16 mouse cellular contexts compared by ENCODE assay signal in the genomic region with DNA sequence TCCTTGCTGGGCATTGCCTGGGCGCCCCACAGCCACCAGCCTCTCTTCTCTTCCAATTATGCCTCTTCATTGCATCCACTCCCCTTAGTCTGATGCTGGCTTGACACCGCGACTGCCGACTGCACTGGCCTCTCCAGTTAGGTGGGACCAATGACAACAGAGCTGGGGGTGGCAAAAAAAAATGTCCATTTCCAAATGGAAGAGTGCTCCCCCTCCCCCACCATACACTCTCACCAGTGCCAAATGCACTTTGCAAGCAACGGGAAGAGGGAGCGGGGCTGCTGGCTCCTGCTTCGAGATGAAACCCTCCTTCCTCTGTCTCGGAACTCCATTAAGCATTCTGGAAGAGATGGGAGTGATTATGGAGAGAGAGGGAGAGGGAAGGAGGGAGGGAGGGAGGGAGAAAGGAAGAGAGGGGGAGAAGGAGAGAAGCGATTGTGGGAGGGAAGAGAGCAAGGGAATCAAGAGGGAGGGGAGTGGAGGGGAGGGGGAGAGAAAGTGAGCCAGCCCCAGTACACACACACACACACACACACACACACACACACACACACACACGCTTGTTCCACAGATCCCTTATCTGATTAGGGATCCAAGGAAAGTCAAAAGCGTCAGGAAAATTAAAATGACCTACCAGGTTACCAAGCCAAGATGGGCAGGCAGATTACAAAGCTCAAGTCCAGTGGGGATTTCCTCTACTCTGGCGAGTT. TPM values are rescaled to one million over a fixed set of nuclear protein-coding genes. Genes with fewer than 3 reads are reported as not detected.
A peak's percentile ranks its signal among the peaks of the same experiment; 100 is the strongest.
DNase-seq lines count a peak whose midpoint lies in the region; ATAC-seq and TF ChIP-seq lines count a peak whose summit lies in the region.
"Had no signal": no experiment of that assay in that cellular context is flagged by ENCODE, and none has a peak within 500 bp of the region (broad histone marks: within the 10 kb centered on the region; RNA-seq: fewer than 3 reads in every experiment).

No protein-coding gene starts in this region.

- DNase-seq in frontal cortex, postnatal 10 days (ENCODE audit: low spot score in 2 of 2): peak; percentile 25 to 27
- DNase-seq in frontal cortex, postnatal 25 days (ENCODE audit: low spot score in 2 of 2): no peak
- DNase-seq in brain, embryonic 14.5 days (ENCODE audit: low read depth): peak; percentile 70
- DNase-seq in forebrain, postnatal 0 days: peak; percentile 58
- DNase-seq in heart, postnatal 36 days: no peak
- DNase-seq: cerebellum, adult 9-11 months; heart, postnatal 4 days; lung, postnatal 4 days; thymus, postnatal 36 days had no signal

- H3K4me3 ChIP-seq in forebrain, postnatal 0 days (ENCODE audit: low read depth, low read length): peak overlapping the region; percentile 14; the same call in 1 of the 2 replicates
- H3K4me3 ChIP-seq in midbrain, embryonic 15.5 days: peak overlapping the region; percentile 18
- no peak overlapping the region for H3K4me3 ChIP-seq in heart, embryonic 11.5 days (ENCODE audit: low read depth, low read length)
- H3K4me3 ChIP-seq: limb, embryonic 12.5 days; stomach, embryonic 15.5 days had no signal

- H3K4me1 ChIP-seq in forebrain, postnatal 0 days (ENCODE audit: insufficient read depth): peaks cover 7% of the 10 kb centered on the region; the same call in 1 of the 2 replicates
- peaks cover 12% of the 10 kb centered on the region for H3K4me1 ChIP-seq in midbrain, embryonic 15.5 days
- no peaks in the 10 kb centered on the region for H3K4me1 ChIP-seq in heart, embryonic 11.5 days (ENCODE audit: control insufficient read depth, insufficient read depth, low read length)
- H3K4me1 ChIP-seq: limb, embryonic 12.5 days; stomach, embryonic 15.5 days had no signal

- intact Hi-C loops in heart, postnatal 36 days (cut with DNase I): no loop called here

- ATAC-seq in forebrain, postnatal 0 days: peak; percentile 74
- peak; percentile 77 for ATAC-seq in midbrain, embryonic 15.5 days (replicated peaks)
- ATAC-seq in heart, embryonic 11.5 days (replicated peaks; ENCODE audit: insufficient number of reproducible peaks, low FRiP score, low TSS enrichment): no peak

- no peak for TF ChIP-seq POLR2A in brain, embryonic 14.5 days (IDR thresholded peaks at IDR 0.05; ENCODE audit: borderline replicate concordance, extremely low read depth, insufficient read depth, insufficient read length, poor library complexity, severe bottlenecking)

- no peaks in the 10 kb centered on the region for H3K36me3 ChIP-seq in forebrain, postnatal 0 days (ENCODE audit: insufficient read depth)
- no peaks in the 10 kb centered on the region for H3K36me3 ChIP-seq in midbrain, embryonic 15.5 days (replicated peaks)
- H3K36me3 ChIP-seq in heart, embryonic 11.5 days (ENCODE audit: control insufficient read depth, insufficient read depth, low read length): no peaks in the 10 kb centered on the region
- H3K36me3 ChIP-seq: limb, embryonic 12.5 days; stomach, embryonic 15.5 days had no signal

- TF ChIP-seq CTCF in brain, embryonic 14.5 days (IDR thresholded peaks at IDR 0.05; ENCODE audit: borderline replicate concordance, extremely low read depth, insufficient read depth, insufficient read length): no peak
- TF ChIP-seq CTCF in forebrain, postnatal 0 days (IDR thresholded peaks at IDR 0.05; ENCODE audit: low read depth): no peak

- peak overlapping the region; percentile 37 for H3K9ac ChIP-seq in forebrain, postnatal 0 days
- H3K9ac ChIP-seq in midbrain, embryonic 15.5 days: no peak overlapping the region
- no peak overlapping the region for H3K9ac ChIP-seq in heart, embryonic 11.5 days (ENCODE audit: low read depth, low read length)
- H3K9ac ChIP-seq: limb, embryonic 12.5 days; stomach, embryonic 15.5 days had no signal

- no peaks in the 10 kb centered on the region for H3K27me3 ChIP-seq in forebrain, postnatal 0 days (ENCODE audit: insufficient read depth, low read length)
- H3K27me3 ChIP-seq in midbrain, embryonic 15.5 days (replicated peaks): no peaks in the 10 kb centered on the region
- no peaks in the 10 kb centered on the region for H3K27me3 ChIP-seq in heart, embryonic 11.5 days (ENCODE audit: control insufficient read depth, insufficient read depth, low read length)
- H3K27me3 ChIP-seq: stomach, embryonic 15.5 days had no signal

- no peaks in the 10 kb centered on the region for H3K9me3 ChIP-seq in forebrain, postnatal 0 days (ENCODE audit: low read length)
- H3K9me3 ChIP-seq in midbrain, embryonic 15.5 days: no peaks in the 10 kb centered on the region
- H3K9me3 ChIP-seq in heart, embryonic 11.5 days (replicated peaks; ENCODE audit: control insufficient read depth, low read length): no peaks in the 10 kb centered on the region
- H3K9me3 ChIP-seq: limb, embryonic 12.5 days; stomach, embryonic 15.5 days had no signal

- H3K4me2 ChIP-seq in forebrain, postnatal 0 days (ENCODE audit: low read depth): peak overlapping the region; percentile 40
- peak overlapping the region; percentile 45 for H3K4me2 ChIP-seq in midbrain, embryonic 15.5 days
- H3K4me2 ChIP-seq in heart, embryonic 11.5 days: no peak overlapping the region
- H3K4me2 ChIP-seq: limb, embryonic 12.5 days; stomach, embryonic 15.5 days had no signal

- H3K27ac ChIP-seq in forebrain, postnatal 0 days (ENCODE audit: low read depth, low read length): no peak overlapping the region
- H3K27ac ChIP-seq in midbrain, embryonic 15.5 days: peak overlapping the region; percentile 53
- H3K27ac ChIP-seq in heart, embryonic 11.5 days (ENCODE audit: low read depth, low read length): no peak overlapping the region
- H3K27ac ChIP-seq: limb, embryonic 12.5 days; stomach, embryonic 15.5 days had no signal

- 11% methylated on average over 12 of the region's 12 CpGs for WGBS in forebrain, postnatal 0 days
- 13% methylated on average over 12 of the region's 12 CpGs for WGBS in midbrain, embryonic 15.5 days
- WGBS in heart, embryonic 11.5 days (ENCODE audit: insufficient replicate concordance): 17% methylated on average over 12 of the region's 12 CpGs

RNA-seq across cellular contexts. Expression of a gene that starts 5.0 kb away (rescaled TPM):
- not detected in 2 replicates for polyA plus RNA-seq in brain, embryonic 14.5 days (2012; rRNA removed)
- not detected in 2 replicates for total RNA-seq in forebrain, postnatal 0 days (2014; rRNA removed)
- 0.46 TPM in 1 of 2 replicates, not detected in the other for polyA plus RNA-seq in forebrain, postnatal 0 days (2015; fragmentation: Nextera tagmentation; extraction: Ambion mirVana)
- polyA plus RNA-seq in midbrain, embryonic 15.5 days (2015; fragmentation: Nextera tagmentation; extraction: Ambion mirVana): 0.62 and 0.88 TPM in 2 replicates
- not detected in 2 replicates for polyA plus RNA-seq in heart, embryonic 11.5 days (2014; fragmentation: Nextera tagmentation; extraction: Ambion mirVana)
- not detected for total RNA-seq in heart, postnatal 36 days (2021)
- total RNA-seq: heart, postnatal 4 days; layer of hippocampus, adult 8-10 months had no signal
- polyA plus RNA-seq: kidney, embryonic 14.5 days; limb, embryonic 12.5 days; liver, embryonic 16.5 days; stomach, embryonic 15.5 days had no signal

Comparison
In these comparisons a context has a peak if more than half of its experiments do, and no peak if none do; other contexts are left out.
1. DNase-seq: peak in frontal cortex, postnatal 10 days (2 of 2), brain, embryonic 14.5 days (single experiment) and forebrain, postnatal 0 days (single experiment); none in frontal cortex, postnatal 25 days (0 of 2) and heart, postnatal 36 days (0 of 2).